Mouse (Mus musculus): ENCODE data around the gene Sh3bp4. TPM values are rescaled to one million over a fixed set of nuclear protein-coding genes. Genes with fewer than 3 reads are reported as not detected.

Gene Sh3bp4
- polyA plus RNA-seq, 1 experiment from 2014 or later: 20.8 TPM

- Histone ChIP-seq H3K4me2 (replicated peaks) (no peak overlapping the region), H3K9ac (replicated peaks) (no peak overlapping the region), H3K36me3 (no peaks in the 10 kb centered on the region), H3K27me3 (no peaks in the 10 kb centered on the region), H3K4me3 (no peak overlapping the region), H3K27ac (replicated peaks) (no peak overlapping the region), H3K4me1 (no peaks in the 10 kb centered on the region), H3K9me3 (no peaks in the 10 kb centered on the region)
- ATAC-seq (replicated peaks): peak; percentile 84
- 41% methylated on average over 12 of the region's 12 CpGs for WGBS
Measured at GRCm38 (mm10) chr1:89195827-89196712, 125.9 kb downstream of the Sh3bp4 start.
